Mouse (Mus musculus) CH12.LX (cell line): Measurements from ENCODE around the gene Znrf3. TPM values are rescaled to one million over a fixed set of nuclear protein-coding genes. Genes with fewer than 3 reads are reported as not detected.

ENCODE experiments used
- DNase-seq: peaks from one replicate; pipeline ENCODE4 v3.0.0-alpha.2; 2013; ENCODE audit errors: extremely low read depth
- H3K27ac ChIP-seq: 2 replicates; pipeline ENCODE4 v1.5.1; 2012; ENCODE audit warnings: low read depth, mild to moderate bottlenecking, control low read depth, moderate library complexity; ENCODE audit not compliant: insufficient read depth
- H3K27me3 ChIP-seq: replicated peaks from 2 replicates; pipeline ENCODE3; 2012; ENCODE audit warnings: inconsistent platforms
- H3K36me3 ChIP-seq, 2 experiments: replicated peaks in 1 of 2; 2 replicates each; pipeline versions ENCODE3 to v1.6.1; 2012; ENCODE audit warnings: inconsistent platforms in 1 of 2, low read length in 1 of 2, mild to moderate bottlenecking in 1 of 2, mixed read lengths in 1 of 2, moderate library complexity in 1 of 2; ENCODE audit not compliant: control insufficient read depth in 1 of 2, insufficient read depth in 1 of 2
- H3K4me1 ChIP-seq, 2 experiments: 2 replicates each; pipeline ENCODE4 v1.6.1; 2012; ENCODE audit warnings: inconsistent platforms in 1 of 2, moderate library complexity in 1 of 2; ENCODE audit not compliant: insufficient read depth in 2 of 2, control insufficient read depth in 1 of 2
- H3K4me2 ChIP-seq: 2 replicates; pipeline ENCODE4 v1.6.1; 2012; ENCODE audit warnings: low read depth, mild to moderate bottlenecking, control low read depth; ENCODE audit not compliant: poor library complexity, insufficient read depth, severe bottlenecking
- H3K4me3 ChIP-seq, 3 experiments: fragments of 150-350 bp in 1 of 3; sonication (generic) in 1 of 3; replicated peaks in 1 of 3; 2 replicates each; pipeline versions ENCODE3 to v1.5.1; 2011 to 2012; ENCODE audit warnings: low read depth in 2 of 3, low read length in 2 of 3, mild to moderate bottlenecking in 2 of 3, moderate library complexity in 2 of 3, control low read depth in 1 of 3, improper control_type of control experiment in 1 of 3, inconsistent platforms in 1 of 3, mixed read lengths in 1 of 3; ENCODE audit not compliant: poor library complexity in 1 of 3
- H3K79me2 ChIP-seq: replicated peaks from 2 replicates; pipeline ENCODE4 v1.6.1; 2012; ENCODE audit warnings: mild to moderate bottlenecking, moderate library complexity; ENCODE audit not compliant: control insufficient read depth, poor library complexity, insufficient read depth, severe bottlenecking; ENCODE audit errors: extremely low read depth
- H3K9ac ChIP-seq: 2 replicates; pipeline ENCODE4 v1.6.1; 2012; ENCODE audit warnings: low read depth, mild to moderate bottlenecking, control low read depth, moderate library complexity; ENCODE audit not compliant: insufficient read depth
- H3K9me3 ChIP-seq: replicated peaks from 2 replicates; pipeline ENCODE3; 2012; ENCODE audit warnings: low read length, inconsistent platforms, mixed read lengths
- CHD1 ChIP-seq: IDR thresholded peaks from 2 replicates; pipeline ENCODE4 v1.6.1; 2012; ENCODE audit warnings: low read depth, low read length, improper control_type of control experiment, inconsistent platforms
- ETS1 ChIP-seq: conservative IDR thresholded peaks from 2 replicates; pipeline ENCODE4 v1.6.1; 2012; ENCODE audit warnings: low read depth, mild to moderate bottlenecking, inconsistent platforms, low read length, improper control_type of control experiment, moderate library complexity
- KAT2A ChIP-seq: IDR thresholded peaks from 2 replicates; pipeline ENCODE4 v1.6.1; 2012; ENCODE audit warnings: low read length, improper control_type of control experiment, inconsistent platforms; ENCODE audit not compliant: insufficient replicate concordance
- MAFK ChIP-seq: IDR thresholded peaks from 2 replicates; pipeline ENCODE4 v1.6.1; 2011; ENCODE audit warnings: low read length, improper control_type of control experiment; ENCODE audit not compliant: insufficient replicate concordance
- MAX ChIP-seq: IDR thresholded peaks from 2 replicates; pipeline ENCODE4 v1.6.1; 2011; ENCODE audit warnings: low read length, improper control_type of control experiment
- MXI1 ChIP-seq: IDR thresholded peaks from 2 replicates; pipeline ENCODE4 v1.6.1; 2011; ENCODE audit warnings: mild to moderate bottlenecking, low read depth, low read length, improper control_type of control experiment
- NRF1 ChIP-seq: IDR thresholded peaks from 2 replicates; pipeline ENCODE4 v1.6.1; 2014; ENCODE audit warnings: low read depth, mild to moderate bottlenecking, inconsistent platforms, low read length, improper control_type of control experiment, moderate library complexity
- TBP ChIP-seq: conservative IDR thresholded peaks from 2 replicates; pipeline ENCODE4 v1.6.1; 2011; ENCODE audit warnings: low read depth, low read length, improper control_type of control experiment
- USF2 ChIP-seq: conservative IDR thresholded peaks from 2 replicates; pipeline ENCODE4 v1.6.1; 2011; ENCODE audit warnings: low read depth, low read length, improper control_type of control experiment
- ZC3H11A ChIP-seq: IDR thresholded peaks from 2 replicates; pipeline ENCODE4 v1.6.1; 2012; ENCODE audit warnings: low read depth, mild to moderate bottlenecking, inconsistent platforms, low read length, improper control_type of control experiment
- ZMIZ1 ChIP-seq: IDR thresholded peaks from 2 replicates; pipeline ENCODE4 v1.6.1; 2012; ENCODE audit warnings: low read depth, mild to moderate bottlenecking, inconsistent platforms, low read length, improper control_type of control experiment
- dilution Hi-C: fragments of 300-500 bp; cut with MboI; formaldehyde crosslinking; loops from 2 replicates; pipeline ENCODE4 v1.14.3; 2020; ENCODE audit warnings: low sequenced_read_pairs; ENCODE audit not compliant: extremely low pct_unique_long_range_greater_than_20kb, extremely low pct_ligation_motif_present
- in situ Hi-C: fragments of 300-500 bp; cut with MboI; formaldehyde crosslinking; loops from 3 replicates; pipeline ENCODE4 v1.14.3; 2019; ENCODE audit warnings: low sequenced_read_pairs, low pct_ligation_motif_present, low pct_unique_long_range_greater_than_20kb, mixed read lengths
- polyA plus RNA-seq: library from polyadenylated mRNA; unstranded; fragments of >175 nt; gene quantifications from 2 replicates; pipeline ENCODE4 v1.2.1, GENCODE M21; 2012; ENCODE audit warnings: low read depth; ENCODE audit not compliant: insufficient read length
- total RNA-seq, 2 experiments: library from RNA; depleted of rRNA; stranded (reverse); fragments of 300-350 nt in 1 of 2; fragments of >200 nt in 1 of 2; gene quantifications; 2 replicates each; pipeline ENCODE4 v1.2.3; 2012 to 2014

The Znrf3 gene
- total and polyA plus RNA-seq, 3 experiments = 1.1 to 2.7 (median 1.3) TPM

GRCm38 (mm10) chr11:5415617-5416338 is 28.9 kb downstream of the Znrf3 start:
- no peak for TF ChIP-seq CHD1
- TF ChIP-seq ZC3H11A = no peak
- no peak for TF ChIP-seq TBP
- no peak for TF ChIP-seq KAT2A
- no peak for TF ChIP-seq ETS1
- TF ChIP-seq NRF1 = no peak
- no peak for TF ChIP-seq MAFK
- TF ChIP-seq MAX = no peak
- no peak for TF ChIP-seq ZMIZ1
- no peak for TF ChIP-seq MXI1
- no peak overlapping the region for H3K4me2 ChIP-seq

GRCm38 (mm10) chr11:5414856-5415616 is 29.6 kb downstream of the Znrf3 start:
- in situ Hi-C loops = no loop called here
- no peak overlapping the region for H3K27ac ChIP-seq

More at GRCm38 (mm10) chr11:5415617-5416338, 28.9 kb downstream of the Znrf3 start:
- Histone ChIP-seq H3K4me3 (no peak overlapping the region), H3K79me2 (no peaks in the 10 kb centered on the region), H3K27ac (no peak overlapping the region), H3K27me3 (no peaks in the 10 kb centered on the region), H3K4me1 (peaks cover 0 to 22% of the 10 kb centered on the region in 2 experiments; a peak in 2 of 4 replicates), H3K9me3 (no peaks in the 10 kb centered on the region), H3K9ac (no peak overlapping the region), H3K36me3 (no peaks in the 10 kb centered on the region)
- DNase-seq = no peak
- dilution Hi-C loops (no loop called here), in situ Hi-C loops (no loop called here)

More at GRCm38 (mm10) chr11:5414856-5415616, 29.6 kb downstream of the Znrf3 start:
- no peak overlapping the region for H3K4me2 ChIP-seq
- H3K9ac ChIP-seq = no peak overlapping the region
- H3K9me3 ChIP-seq = no peaks in the 10 kb centered on the region
- no peak for TF ChIP-seq USF2
- H3K4me3 ChIP-seq = no peak overlapping the region
- no peak for DNase-seq
- no peaks in the 10 kb centered on the region for H3K36me3 ChIP-seq
- H3K27me3 ChIP-seq = no peaks in the 10 kb centered on the region
- dilution Hi-C loops = no loop called here
- no peaks in the 10 kb centered on the region for H3K79me2 ChIP-seq
- peaks cover 0 to 22% of the 10 kb centered on the region in 2 experiments; a peak in 2 of 4 replicates for H3K4me1 ChIP-seq
